Mouse (Mus musculus): ENCODE measurements around the gene Cdh7. TPM values are rescaled to one million over a fixed set of nuclear protein-coding genes. Genes with fewer than 3 reads are reported as not detected.

The Cdh7 gene
- polyA plus RNA-seq (2014; fragmentation: Illumina TruSeq; extraction: RNeasy Lipid Tissue Mini Kit (QIAGEN cat#74804); ENCODE audit: low read depth, low replicate concordance), result not detected

DNA sequence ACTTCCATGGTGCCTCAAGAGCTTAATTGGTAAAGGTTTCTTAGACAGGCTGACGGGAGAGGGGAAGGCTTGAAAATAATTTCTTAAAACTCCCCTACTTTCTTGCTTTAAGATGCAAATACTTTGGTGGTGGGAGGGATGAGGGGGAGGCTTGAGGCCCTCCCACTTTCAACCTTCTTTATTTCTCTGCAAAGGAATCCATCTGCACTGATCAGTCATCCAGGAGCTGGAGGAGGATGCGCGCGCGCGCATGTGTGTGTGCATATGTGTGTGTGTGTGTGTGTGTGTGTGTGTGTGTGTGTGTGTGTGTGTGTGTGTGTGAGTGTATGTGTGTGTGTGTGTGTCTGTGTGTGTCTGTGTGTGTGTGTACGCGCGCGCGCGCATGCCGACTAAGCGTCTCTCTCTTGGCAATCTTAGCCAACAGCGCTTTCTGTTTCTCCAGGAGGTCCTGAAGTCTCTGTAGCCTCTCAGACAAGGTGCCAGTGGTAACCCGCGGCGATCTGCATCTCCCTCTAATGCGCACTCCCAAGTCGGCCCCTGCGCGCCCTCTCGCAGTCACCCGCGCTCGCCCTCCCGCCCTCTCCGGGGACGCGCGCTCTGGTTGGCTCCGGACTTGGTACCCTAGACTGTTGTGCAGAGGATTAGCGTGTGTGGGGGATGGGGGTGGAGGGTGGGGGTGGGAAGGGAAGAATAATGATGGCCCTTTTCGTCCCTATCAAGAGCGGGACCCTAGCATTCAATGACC is at the start of gene Cdh7:
Gene Cdh7, plus strand, starts transcription at position 368 of the 745 bp plus-strand sequence.

Data from adrenal gland, adult 10 weeks (tissue).